26 mouse cellular contexts compared by ENCODE assay signal in genomic region chr5:66793251-66793650, GRCm38 (mm10). TPM values are rescaled to one million over a fixed set of nuclear protein-coding genes. Genes with fewer than 3 reads are reported as not detected.
DNase-seq lines count a peak whose midpoint lies in the region; ATAC-seq lines count a peak whose summit lies in the region.
"Had no signal": no experiment of that assay in that cellular context is flagged by ENCODE, and none has a peak within 500 bp of the region (broad histone marks: within the 10 kb centered on the region; RNA-seq: fewer than 3 reads in every experiment).

No protein-coding gene starts in this region.

- no peaks in the 10 kb centered on the region for H3K9me3 ChIP-seq in limb, embryonic 13.5 days
- no peaks in the 10 kb centered on the region for H3K9me3 ChIP-seq in limb, embryonic 15.5 days
- H3K9me3 ChIP-seq: embryonic facial prominence, embryonic 13.5 days; embryonic facial prominence, embryonic 15.5 days; forebrain, embryonic 12.5 days had no signal

- H3K4me2 ChIP-seq in limb, embryonic 13.5 days (replicated peaks), result no peak overlapping the region
- no peak overlapping the region for H3K4me2 ChIP-seq in limb, embryonic 15.5 days
- H3K4me2 ChIP-seq: embryonic facial prominence, embryonic 13.5 days; embryonic facial prominence, embryonic 15.5 days; forebrain, embryonic 12.5 days had no signal

- H3K36me3 ChIP-seq in limb, embryonic 13.5 days, result no peaks in the 10 kb centered on the region
- H3K36me3 ChIP-seq in limb, embryonic 15.5 days, result no peaks in the 10 kb centered on the region
- H3K36me3 ChIP-seq: embryonic facial prominence, embryonic 13.5 days; embryonic facial prominence, embryonic 15.5 days; forebrain, embryonic 10.5 days; forebrain, embryonic 12.5 days had no signal

- peak; percentile 18 for DNase-seq in large intestine, adult 2 months (ENCODE audit: low read depth, low spot score)
- DNase-seq in adrenal gland, adult 8-10 months, result no peak
- no peak for DNase-seq in spleen, postnatal 4 days (ENCODE audit: low spot score in 2 of 2)
- DNase-seq: adrenal gland, postnatal 10 days; adrenal gland, postnatal 25 days; cerebellum, adult 11 months; cerebellum, adult 18-20 months; cerebellum, adult 8-10 months; cerebellum, adult 9-11 months; cerebellum, postnatal 14 days; cerebellum, postnatal 36 days; embryo, embryonic 11 days had no signal

- H3K9ac ChIP-seq in limb, embryonic 13.5 days, result no peak overlapping the region
- no peak overlapping the region for H3K9ac ChIP-seq in limb, embryonic 15.5 days
- H3K9ac ChIP-seq: embryonic facial prominence, embryonic 13.5 days; embryonic facial prominence, embryonic 15.5 days; forebrain, embryonic 12.5 days had no signal

- no peak overlapping the region for H3K4me3 ChIP-seq in limb, embryonic 13.5 days
- no peak overlapping the region for H3K4me3 ChIP-seq in limb, embryonic 15.5 days
- H3K4me3 ChIP-seq: embryonic facial prominence, embryonic 13.5 days; embryonic facial prominence, embryonic 15.5 days; erythroblast, embryonic 14.5 days; forebrain, embryonic 10.5 days; forebrain, embryonic 12.5 days had no signal

- peaks cover 36% of the 10 kb centered on the region for H3K4me1 ChIP-seq in limb, embryonic 13.5 days
- H3K4me1 ChIP-seq in limb, embryonic 15.5 days, result peaks cover 35% of the 10 kb centered on the region

- peak; percentile 82; the same call in 1 of the 2 replicates for ATAC-seq in limb, embryonic 13.5 days (ENCODE audit: low FRiP score, low read depth)
- ATAC-seq in limb, embryonic 15.5 days (ENCODE audit: insufficient number of reproducible peaks, low FRiP score, low TSS enrichment, low read depth), result peak; percentile 84
- ATAC-seq: activated CD4-positive, CD25-positive, alpha-beta regulatory T cell, adult 4 months; forebrain, embryonic 14.5 days; forebrain, embryonic 16.5 days; Patski had no signal

- WGBS in large intestine, adult 2 months, result 58% methylated on average over 3 of the region's 3 CpGs
- WGBS in limb, embryonic 13.5 days, result 52% methylated on average over 3 of the region's 3 CpGs
- WGBS in limb, embryonic 15.5 days, result 36% methylated on average over 3 of the region's 3 CpGs

- no peaks in the 10 kb centered on the region for H3K27me3 ChIP-seq in limb, embryonic 13.5 days
- H3K27me3 ChIP-seq in limb, embryonic 15.5 days, result no peaks in the 10 kb centered on the region
- H3K27me3 ChIP-seq: embryonic facial prominence, embryonic 13.5 days; embryonic facial prominence, embryonic 15.5 days; forebrain, embryonic 12.5 days; Patski had no signal

- peak overlapping the region; percentile 58; the same call in 1 of the 2 replicates for H3K27ac ChIP-seq in limb, embryonic 13.5 days
- no peak overlapping the region; the same call in 1 of the 2 replicates for H3K27ac ChIP-seq in limb, embryonic 15.5 days
- H3K27ac ChIP-seq: embryonic facial prominence, embryonic 13.5 days; embryonic facial prominence, embryonic 15.5 days; forebrain, embryonic 10.5 days; forebrain, embryonic 12.5 days had no signal

RNA-seq across cellular contexts. Expression of gene Limch1, which starts 47.6 kb away (rescaled TPM):
- 1.3 and 1.6 TPM in 2 replicates for polyA plus RNA-seq in large intestine, adult 2 months (2012; rRNA removed)
- 75.5 and 82.0 TPM in 2 replicates for polyA plus RNA-seq in limb, embryonic 13.5 days (2015; fragmentation: Nextera tagmentation; extraction: Ambion mirVana)
- polyA plus RNA-seq in limb, embryonic 15.5 days (2015; fragmentation: Nextera tagmentation; extraction: Ambion mirVana), result 70.0 and 71.8 TPM in 2 replicates
- 100 to 1,000 TPM in 1 of 4 experiments, 10 to 100 TPM in 3; 68.6 to 110 (median 87.5) TPM for total RNA-seq in adrenal gland, adult 8-10 months (2022)
- total RNA-seq: common myeloid progenitor, adult 5-6 weeks; MEL had no signal
- polyA plus RNA-seq: C2C12; erythroblast, embryonic 14.5 days had no signal

Comparison
In these comparisons a context has a peak if more than half of its experiments do, and no peak if none do; other contexts are left out.
1. RNA of gene Limch1, which starts 47.6 kb away (polyA plus RNA-seq): 75.5 to 82.0 TPM in limb, embryonic 13.5 days and 70.0 to 71.8 TPM in limb, embryonic 15.5 days; 1.3 to 1.6 TPM in large intestine, adult 2 months; every median in the first group is over 10 times any median in the second.